Mouse (Mus musculus): ENCODE results near the gene Fam120b.
"Not testable (repeated sequence)": the region's sequence is repeated elsewhere in the genome, so short reads cannot be mapped to it uniquely, and the experiment has no call there.

Fam120b gene

GRCm38 (mm10) chr17:15425931-15426330, 29.9 kb downstream of the Fam120b start:
- in situ Hi-C loops (cut with MboI; ENCODE audit: unreplicated experiment in 2 of 2) = no loop called here

GRCm38 (mm10) chr17:15429451-15429850, 33.4 kb downstream of the Fam120b start:
- in situ Hi-C loops (cut with MboI; ENCODE audit: unreplicated experiment in 2 of 2) = no loop called here

GRCm38 (mm10) chr17:15429937-15430336, 33.9 kb downstream of the Fam120b start:
- in situ Hi-C loops (cut with MboI; ENCODE audit: unreplicated experiment in 2 of 2) = no loop called here

DNA sequence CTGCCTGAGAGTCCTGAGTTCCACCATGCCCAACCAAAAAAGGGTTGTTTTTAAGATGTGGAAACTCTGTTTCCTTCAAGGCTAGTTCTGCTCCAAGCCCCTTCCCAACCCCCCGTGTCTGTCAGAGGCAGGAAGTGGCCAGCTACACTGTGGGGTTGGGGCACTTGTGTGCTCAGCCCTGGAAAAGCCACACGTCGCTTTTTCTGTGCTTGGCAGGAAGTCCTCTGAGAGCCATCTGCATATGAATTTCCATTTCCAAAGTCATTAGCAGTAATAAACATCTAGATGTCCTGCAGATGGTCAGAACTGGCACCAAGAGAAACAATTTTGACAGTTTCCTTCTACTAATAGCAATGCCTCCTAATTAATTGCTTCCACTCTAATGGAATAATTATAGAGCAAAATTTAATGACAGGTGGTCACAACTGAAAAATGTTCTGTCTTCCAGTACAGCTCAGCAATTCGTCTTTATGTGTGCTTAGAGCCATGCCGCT, 35.1 kb downstream of the Fam120b start:
- in situ Hi-C loops (cut with MboI; ENCODE audit: unreplicated experiment in 2 of 2) = no loop called here

GRCm38 (mm10) chr17:15431551-15431950, 35.5 kb downstream of the Fam120b start:
- in situ Hi-C loops (cut with MboI; ENCODE audit: unreplicated experiment in 2 of 2) = no loop called here

GRCm38 (mm10) chr17:15432036-15432435, 36.0 kb downstream of the Fam120b start:
- in situ Hi-C loops (cut with MboI; ENCODE audit: unreplicated experiment in 2 of 2) = no loop called here

DNA sequence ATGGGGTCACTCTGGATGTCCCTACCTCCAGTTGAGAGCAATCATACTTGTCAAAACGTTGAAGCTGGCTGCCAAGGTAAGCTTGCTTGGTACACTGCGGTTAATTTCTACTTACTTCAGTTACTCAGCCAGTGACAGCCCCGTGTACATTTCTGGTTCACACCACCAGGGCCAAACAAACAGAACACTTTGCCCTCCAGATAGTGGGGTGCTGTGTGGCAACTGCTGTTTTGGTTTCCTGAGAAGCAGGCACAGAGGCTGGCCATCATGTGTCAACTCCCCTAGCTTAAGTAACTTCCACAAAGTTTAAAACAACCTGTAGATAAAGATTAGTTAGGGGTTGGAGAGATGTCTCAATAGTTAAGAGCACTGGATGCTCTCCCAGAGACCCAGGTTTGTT, 38.7 kb downstream of the Fam120b start:
- in situ Hi-C loops (cut with MboI; ENCODE audit: unreplicated experiment in 2 of 2) = no loop called here

DNA sequence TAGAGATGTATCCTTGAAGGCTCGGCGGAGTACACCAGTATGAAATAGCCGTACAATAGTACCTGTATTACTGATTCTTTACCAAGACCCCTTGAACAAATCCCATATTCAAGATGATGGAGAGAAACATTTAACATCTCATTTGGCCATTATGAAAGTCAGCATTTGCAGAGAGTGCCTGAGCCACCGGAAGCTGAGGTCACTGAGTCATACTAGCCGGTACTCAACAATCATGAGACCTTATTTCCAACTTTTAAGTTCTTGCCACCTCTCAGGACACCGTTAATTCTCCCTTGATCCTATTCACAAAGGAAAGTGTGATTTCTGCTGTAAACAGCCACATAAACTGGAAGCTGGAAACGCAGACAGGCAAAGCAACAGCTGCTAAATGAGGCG, 44.1 kb downstream of the Fam120b start:
- in situ Hi-C loops (cut with MboI; ENCODE audit: unreplicated experiment in 2 of 2) = no loop called here

GRCm38 (mm10) chr17:15440463-15441121, 44.6 kb downstream of the Fam120b start:
- in situ Hi-C loops (cut with MboI; ENCODE audit: unreplicated experiment in 2 of 2) = no loop called here

GRCm38 (mm10) chr17:15445421-15445820, 49.4 kb downstream of the Fam120b start:
- in situ Hi-C loops (cut with MboI; ENCODE audit: unreplicated experiment in 2 of 2) = no loop called here

DNA sequence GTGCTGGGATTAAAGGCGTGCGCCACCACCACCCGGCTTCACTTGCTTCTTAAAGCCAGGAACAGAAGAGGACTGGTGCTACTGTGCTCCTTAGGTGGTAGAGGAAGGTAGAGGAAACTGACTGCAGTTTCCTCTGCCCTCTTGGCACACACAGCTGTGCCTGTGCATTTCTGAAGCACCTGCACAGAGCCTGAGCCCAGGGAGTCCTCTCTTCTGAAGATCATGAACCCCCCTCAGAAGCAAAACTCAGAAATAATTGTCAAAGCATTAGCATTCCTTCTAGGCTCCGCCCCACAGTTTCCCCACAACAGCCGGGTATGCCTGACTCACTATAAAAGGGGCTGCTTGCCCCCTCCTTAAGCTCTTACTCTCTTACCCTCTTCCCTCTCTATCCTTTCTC, 51.8 kb downstream of the Fam120b start:
- in situ Hi-C loops (cut with MboI; ENCODE audit: unreplicated experiment in 2 of 2) = no loop called here

DNA sequence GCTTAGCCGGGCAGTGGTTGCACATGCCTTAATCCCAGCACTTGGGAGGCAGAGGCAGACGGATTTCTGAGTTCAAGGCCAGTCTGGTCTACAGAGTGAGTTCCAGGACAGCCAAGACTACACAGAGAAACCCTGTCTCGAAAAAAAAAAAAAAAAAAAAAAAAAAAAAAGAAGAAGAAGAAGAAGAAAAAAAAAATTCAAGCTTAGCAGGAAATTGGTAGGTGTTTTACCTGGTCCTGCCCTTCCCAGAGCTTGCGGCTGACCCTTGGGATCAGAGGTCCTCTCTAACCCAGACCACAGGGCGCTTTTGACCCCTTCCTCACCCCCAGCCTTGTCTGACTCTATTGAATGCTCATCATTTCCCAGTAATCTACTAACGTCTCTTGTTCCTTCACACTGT, 53.1 kb downstream of the Fam120b start:
- in situ Hi-C loops (cut with MboI; ENCODE audit: unreplicated experiment in 2 of 2) = not testable (repeated sequence)

GRCm38 (mm10) chr17:15449606-15450005, 53.6 kb downstream of the Fam120b start:
- in situ Hi-C loops (cut with MboI; ENCODE audit: unreplicated experiment in 2 of 2) = loop anchor here in 1 of 2 experiments (25.0 kb wide), 2 partner anchors 387 to 912 kb away; no protein-coding TSS in a partner anchor

- in situ Hi-C loops (cut with MboI; ENCODE audit: unreplicated experiment in 2 of 2) = loop anchor here in 1 of 2 experiments (25.0 kb wide), 2 partner anchors 393 to 918 kb away; no protein-coding TSS in a partner anchor
Measured at GRCm38 (mm10) chr17:15455203-15455602, 59.2 kb downstream of the Fam120b start.

DNA sequence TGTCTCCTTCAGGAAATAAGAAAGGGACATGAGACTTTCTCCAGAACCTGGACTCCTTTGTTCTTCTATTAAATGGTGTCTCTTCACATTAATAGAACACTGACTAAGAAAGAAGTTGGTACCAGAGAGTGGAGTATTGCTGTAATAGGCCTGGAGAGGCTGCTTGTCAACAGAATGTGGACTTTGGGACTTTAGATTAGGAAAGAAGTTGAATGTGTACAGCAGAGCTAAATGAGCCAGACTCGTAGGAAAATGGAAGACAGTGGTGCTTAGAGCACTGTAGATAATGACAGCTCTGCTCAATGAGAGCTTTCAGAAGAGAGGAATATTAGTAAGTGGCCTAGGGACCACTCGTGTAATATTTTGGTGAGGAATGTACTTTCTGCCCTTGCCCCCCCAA, 60.6 kb downstream of the Fam120b start:
- in situ Hi-C loops (cut with MboI; ENCODE audit: unreplicated experiment in 2 of 2) = loop anchor here in 1 of 2 experiments (25.0 kb wide), 2 partner anchors 394 to 919 kb away; no protein-coding TSS in a partner anchor

DNA sequence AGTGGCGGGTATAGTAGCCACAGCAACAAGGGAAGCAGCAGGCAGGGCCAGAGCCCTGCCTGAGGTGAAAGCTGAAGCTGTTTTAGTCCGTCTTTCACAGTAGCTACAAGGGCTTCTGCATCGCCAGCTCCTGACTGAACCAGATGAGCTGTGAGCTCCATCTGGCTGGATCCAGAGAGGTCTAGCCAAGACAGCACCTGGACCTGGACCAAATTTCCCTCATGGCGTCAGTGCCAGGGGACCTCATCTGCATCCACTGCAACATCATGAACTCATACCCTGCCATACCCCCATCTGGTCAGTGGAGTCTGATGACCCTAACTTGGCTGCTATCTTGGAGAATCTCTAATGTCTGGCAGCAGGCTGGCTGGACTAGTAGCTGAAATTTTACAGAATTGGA, 63.8 kb downstream of the Fam120b start:
- in situ Hi-C loops (cut with MboI; ENCODE audit: unreplicated experiment in 2 of 2) = loop anchor here (10.0 to 25.0 kb wide), 3 partner anchors 397 to 935 kb away; no protein-coding TSS in a partner anchor

DNA sequence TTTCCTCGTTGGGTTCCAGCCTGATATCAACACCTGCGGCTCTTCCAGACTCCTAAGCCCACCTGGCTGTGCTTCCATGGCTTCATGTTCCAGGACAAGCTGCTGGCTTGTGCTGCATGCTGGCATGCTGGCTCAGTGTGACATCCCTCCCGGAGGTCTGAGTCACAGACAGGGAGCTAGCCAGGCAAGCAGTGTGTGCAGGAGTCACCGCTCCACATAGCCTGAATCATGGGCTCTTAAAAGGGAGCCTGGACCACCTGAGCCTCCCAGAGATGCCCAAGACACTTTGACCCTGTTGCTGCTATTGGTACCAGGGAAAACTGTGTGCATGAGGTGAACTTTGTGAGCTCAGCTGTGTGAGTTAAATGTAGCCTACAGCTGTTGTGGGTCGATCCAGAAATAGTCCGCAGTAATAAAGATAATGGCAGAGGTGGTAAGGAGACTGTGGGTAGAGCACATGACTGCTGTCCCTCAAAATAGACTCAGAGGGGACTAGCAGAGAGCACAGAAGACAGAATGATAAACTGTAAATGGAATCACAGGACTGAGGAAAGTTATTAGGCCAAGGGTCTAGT, 66.0 kb downstream of the Fam120b start:
- in situ Hi-C loops (cut with MboI; ENCODE audit: unreplicated experiment in 2 of 2) = loop anchor here (10.0 to 25.0 kb wide), 3 partner anchors 400 to 937 kb away; no protein-coding TSS in a partner anchor

GRCm38 (mm10) chr17:15467669-15468068, 71.7 kb downstream of the Fam120b start:
- in situ Hi-C loops (cut with MboI; ENCODE audit: unreplicated experiment in 2 of 2) = loop anchor here (5.0 to 25.0 kb wide), 4 partner anchors 400 to 943 kb away; no protein-coding TSS in a partner anchor

DNA sequence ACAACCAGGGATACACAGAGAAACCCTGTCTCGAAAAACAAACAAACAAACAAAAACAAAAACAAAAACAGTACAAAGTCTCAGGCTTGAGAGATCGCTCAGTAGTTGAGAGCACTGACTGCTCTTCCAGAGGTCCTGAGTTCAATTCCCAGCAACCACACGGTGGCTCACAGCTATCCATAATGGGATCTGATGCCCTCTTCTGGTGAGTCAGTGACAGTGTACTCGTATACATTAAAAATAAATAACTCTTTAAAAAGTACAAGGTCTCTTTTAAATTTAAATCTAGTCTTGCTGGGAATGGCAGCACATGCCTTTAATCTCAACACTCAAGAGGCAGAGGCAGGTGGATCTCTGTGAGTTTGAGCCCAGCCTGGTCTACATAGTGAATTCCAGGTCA, 76.7 kb downstream of the Fam120b start:
- in situ Hi-C loops (cut with MboI; ENCODE audit: unreplicated experiment in 2 of 2) = loop anchor here in 1 of 2 experiments (25.0 kb wide), 2 partner anchors 410 to 935 kb away; no protein-coding TSS in a partner anchor

Data from v-Abl transformed pro-B cells (cell line).